Mouse (Mus musculus) E14TG2a.4 (cell line): ENCODE results near the gene Ttll5.

Experiments
- H3K27me3 ChIP-seq: 2 replicates; pipeline ENCODE4 v1.6.1; 2014; ENCODE audit warnings: low read length, control low read depth; ENCODE audit not compliant: insufficient read depth
- H3K36me3 ChIP-seq: 2 replicates; pipeline ENCODE4 v1.6.1; 2014; ENCODE audit warnings: low read length, control low read depth; ENCODE audit not compliant: insufficient read depth
- H3K4me1 ChIP-seq: replicated peaks from 2 replicates; pipeline ENCODE4 v1.6.1; 2014; ENCODE audit warnings: low read depth, low read length, control low read depth
- H3K4me3 ChIP-seq: replicated peaks from 2 replicates; pipeline ENCODE4 v1.5.1; 2014; ENCODE audit warnings: mild to moderate bottlenecking, low read length
- H3K9me3 ChIP-seq: 2 replicates; pipeline ENCODE4 v1.6.1; 2014; ENCODE audit warnings: low read length, control low read depth
- CTCF ChIP-seq: conservative IDR thresholded peaks from 2 replicates; pipeline ENCODE4 v1.5.1; 2014; ENCODE audit warnings: low read length
- NANOG ChIP-seq: IDR thresholded peaks from 2 replicates; pipeline ENCODE4 v1.6.1; 2014; ENCODE audit warnings: borderline replicate concordance, low read length, mixed read lengths
- POU5F1 ChIP-seq: IDR thresholded peaks from 2 replicates; pipeline ENCODE4 v1.6.1; 2014; ENCODE audit warnings: low read length, borderline replicate concordance

The Ttll5 gene

DNA sequence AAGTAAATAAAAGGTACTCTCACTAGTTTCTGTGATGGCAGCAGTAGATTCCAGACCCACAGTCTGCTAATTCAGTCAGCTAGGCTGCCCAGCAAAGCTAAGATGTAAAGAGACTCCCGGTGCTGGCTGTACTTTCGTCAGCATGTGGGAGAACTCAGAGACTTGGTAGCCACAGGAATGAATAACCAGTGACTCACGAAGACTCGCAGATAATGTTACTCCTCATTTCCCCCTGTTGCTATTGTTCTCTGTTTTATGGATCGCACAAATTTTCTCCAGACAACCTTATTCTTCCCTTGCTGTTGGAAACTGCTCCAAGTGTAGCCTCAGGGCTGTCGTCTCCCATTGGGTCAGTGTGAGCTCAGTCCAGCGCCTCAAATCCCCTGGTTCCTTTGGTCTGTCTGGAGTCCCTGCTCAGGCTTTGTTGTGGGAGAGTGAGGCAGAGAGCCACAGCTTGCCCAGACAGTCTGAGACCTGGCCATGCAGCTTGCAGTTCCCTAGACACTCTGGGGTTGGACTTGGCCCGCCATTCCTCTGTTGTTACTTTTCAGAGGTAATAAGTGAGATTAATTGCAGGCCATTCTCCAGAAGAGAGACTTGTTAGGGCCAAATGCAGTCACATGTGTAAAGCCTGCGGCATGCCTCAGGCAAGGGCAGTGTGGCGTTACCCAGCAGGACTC lies 135.5 kb downstream of the Ttll5 start:
- peaks cover 19% of the 10 kb centered on the region for H3K4me1 ChIP-seq
- no peak for TF ChIP-seq CTCF
- TF ChIP-seq POU5F1: no peak
- no peak for TF ChIP-seq NANOG
- no peaks in the 10 kb centered on the region for H3K9me3 ChIP-seq
- H3K4me3 ChIP-seq: 0 out of 2 replicates have a peak overlapping the region, but pooled peaks have one; percentile 10
- H3K27me3 ChIP-seq: no peaks in the 10 kb centered on the region
- H3K36me3 ChIP-seq: peaks cover 14% of the 10 kb centered on the region

DNA sequence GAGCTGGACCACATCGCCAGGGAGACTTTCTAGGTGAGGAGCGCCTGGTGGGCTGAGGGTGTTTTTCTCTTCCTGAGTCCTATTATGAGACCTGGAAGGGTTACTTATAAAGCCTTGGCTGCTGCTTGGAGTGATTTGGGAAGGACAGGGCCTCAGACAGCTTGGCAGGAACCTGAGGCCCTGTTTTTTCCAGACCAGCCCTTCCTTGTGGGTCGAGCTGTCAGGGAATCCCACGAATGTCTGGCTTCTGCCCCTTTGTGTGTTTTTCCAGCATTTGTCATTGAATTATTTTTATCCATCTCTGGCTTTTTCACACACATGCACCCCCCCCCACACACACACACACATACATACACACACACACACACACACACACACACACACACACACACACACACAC lies 136.2 kb downstream of the Ttll5 start:
- Histone ChIP-seq H3K27me3 (no peaks in the 10 kb centered on the region), H3K4me3 (0 out of 2 replicates have a peak overlapping the region, but pooled peaks have one; percentile 10), H3K4me1 (peaks cover 15% of the 10 kb centered on the region), H3K36me3 (peaks cover 14% of the 10 kb centered on the region), H3K9me3 (no peaks in the 10 kb centered on the region)
- TF ChIP-seq NANOG (no peak), CTCF (no peak), POU5F1 (no peak)

DNA sequence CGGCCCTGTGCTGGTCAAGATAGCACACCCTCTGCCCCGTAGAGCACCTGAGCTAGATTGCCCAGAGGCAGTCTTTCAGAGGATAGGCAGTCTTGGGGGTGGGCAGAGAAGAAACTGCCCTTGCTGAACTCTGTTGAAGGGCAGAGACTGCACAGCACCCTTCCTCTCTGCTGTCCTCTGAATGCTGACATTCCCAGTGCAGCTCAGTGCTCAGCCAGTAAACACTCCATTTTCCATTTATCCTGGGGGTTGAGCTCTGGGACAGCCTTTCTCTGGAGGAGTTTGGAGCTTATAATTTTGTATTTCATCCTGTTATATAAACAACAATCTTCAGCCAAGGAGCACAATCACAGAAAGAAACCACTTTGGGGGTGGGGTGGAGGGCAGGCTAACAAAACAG lies 138.7 kb downstream of the Ttll5 start:
- Histone ChIP-seq H3K27me3 (no peaks in the 10 kb centered on the region), H3K36me3 (peaks cover 5% of the 10 kb centered on the region), H3K4me3 (no peak overlapping the region), H3K9me3 (no peaks in the 10 kb centered on the region), H3K4me1 (peaks cover 13% of the 10 kb centered on the region)
- TF ChIP-seq POU5F1 (no peak), CTCF (no peak), NANOG (no peak)

DNA sequence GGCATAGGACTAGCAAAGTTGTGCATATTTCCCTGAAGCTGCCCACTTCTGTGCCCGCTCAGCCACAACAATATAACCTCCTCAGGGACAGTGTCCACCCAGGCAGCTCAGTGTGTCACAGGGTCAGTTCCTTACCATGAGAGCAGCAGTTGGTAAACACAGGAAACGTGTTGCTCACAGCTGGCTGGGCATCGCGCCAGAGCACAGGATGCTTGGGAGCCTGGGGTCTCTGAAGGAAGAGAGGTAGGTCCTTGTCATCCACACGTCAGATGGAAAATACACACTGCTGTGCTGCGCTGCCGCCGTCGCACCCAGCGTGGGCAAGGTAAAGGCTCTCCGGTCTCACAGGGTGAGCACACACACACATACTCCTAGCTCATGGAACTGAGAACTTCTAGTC lies 139.2 kb downstream of the Ttll5 start:
- H3K4me1 ChIP-seq: peaks cover 13% of the 10 kb centered on the region
- peaks cover 5% of the 10 kb centered on the region for H3K36me3 ChIP-seq
- H3K9me3 ChIP-seq: no peaks in the 10 kb centered on the region
- no peak overlapping the region for H3K4me3 ChIP-seq
- TF ChIP-seq CTCF: no peak
- TF ChIP-seq POU5F1: no peak
- TF ChIP-seq NANOG: no peak
- no peaks in the 10 kb centered on the region for H3K27me3 ChIP-seq

DNA sequence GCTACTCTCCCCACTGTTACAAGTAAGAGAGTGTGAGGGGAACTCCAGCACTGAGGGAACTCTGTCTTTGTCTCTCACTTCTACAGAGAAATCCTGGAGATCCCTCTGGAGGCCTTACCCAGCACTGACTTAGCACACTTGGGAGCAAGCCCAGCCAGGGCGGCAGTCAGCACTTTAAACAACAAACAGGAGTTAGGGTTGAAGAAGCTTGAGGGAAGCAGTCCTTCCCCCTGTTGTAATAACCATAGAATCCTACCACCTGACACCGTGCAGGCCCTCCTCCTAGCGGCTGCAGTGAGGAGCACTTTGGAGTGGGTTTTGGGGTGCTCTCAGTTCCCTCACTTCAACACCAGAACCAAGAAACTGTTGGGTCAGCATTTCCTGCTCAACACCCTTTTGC lies 140.0 kb downstream of the Ttll5 start:
- Histone ChIP-seq H3K36me3 (peaks cover 5% of the 10 kb centered on the region), H3K9me3 (no peaks in the 10 kb centered on the region), H3K4me1 (peaks cover 20% of the 10 kb centered on the region), H3K4me3 (no peak overlapping the region), H3K27me3 (no peaks in the 10 kb centered on the region)
- TF ChIP-seq CTCF (no peak), POU5F1 (no peak), NANOG (no peak)

DNA sequence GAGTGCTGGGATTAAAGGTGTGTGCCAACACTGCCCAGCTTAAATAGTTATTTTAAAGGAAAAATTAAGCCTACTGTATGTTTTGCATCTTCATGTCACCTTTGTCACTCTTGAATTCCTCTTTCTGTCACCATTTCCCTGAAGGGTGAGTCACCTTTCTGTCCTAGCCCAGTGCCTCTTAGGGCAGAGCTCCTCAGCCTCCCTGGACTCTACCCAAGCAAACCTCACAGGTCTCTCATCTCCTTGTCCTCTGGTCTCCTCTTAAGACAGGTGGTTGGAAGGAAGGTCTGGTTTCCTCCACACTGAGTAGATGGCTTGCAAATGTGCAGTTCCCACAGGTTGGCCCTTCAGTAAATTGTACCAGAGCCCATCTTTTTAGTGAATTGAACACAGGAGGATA lies 143.4 kb downstream of the Ttll5 start:
- peaks cover 5% of the 10 kb centered on the region for H3K36me3 ChIP-seq
- TF ChIP-seq NANOG (no peak), CTCF (no peak), POU5F1 (no peak)
- no peaks in the 10 kb centered on the region for H3K27me3 ChIP-seq
- H3K9me3 ChIP-seq: no peaks in the 10 kb centered on the region
- H3K4me3 ChIP-seq: no peak overlapping the region
- H3K4me1 ChIP-seq: peaks cover 36% of the 10 kb centered on the region

DNA sequence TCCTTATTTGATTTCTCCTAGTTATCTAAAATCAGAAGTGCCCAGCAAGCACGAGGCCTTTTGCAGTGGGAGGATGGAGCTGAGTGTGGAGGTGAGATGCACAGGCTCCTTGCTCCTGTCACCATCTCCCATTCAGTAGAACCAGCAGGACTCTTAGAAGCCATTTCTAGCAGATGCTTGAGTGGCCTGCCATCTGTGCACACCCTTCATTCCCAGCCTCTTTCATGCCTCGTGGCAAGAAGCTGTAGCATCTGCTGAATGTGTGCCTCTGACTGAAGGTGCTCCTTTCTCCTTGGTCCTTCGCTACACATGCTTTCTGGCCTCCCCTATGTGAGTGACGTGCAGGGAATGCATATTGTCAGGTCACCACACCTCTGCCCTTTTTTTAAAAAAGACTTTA lies 143.9 kb downstream of the Ttll5 start:
- H3K36me3 ChIP-seq: peaks cover 5% of the 10 kb centered on the region
- H3K4me1 ChIP-seq: peaks cover 33% of the 10 kb centered on the region
- no peak overlapping the region for H3K4me3 ChIP-seq
- TF ChIP-seq POU5F1 (no peak), CTCF (no peak), NANOG (no peak)
- no peaks in the 10 kb centered on the region for H3K27me3 ChIP-seq
- no peaks in the 10 kb centered on the region for H3K9me3 ChIP-seq

DNA sequence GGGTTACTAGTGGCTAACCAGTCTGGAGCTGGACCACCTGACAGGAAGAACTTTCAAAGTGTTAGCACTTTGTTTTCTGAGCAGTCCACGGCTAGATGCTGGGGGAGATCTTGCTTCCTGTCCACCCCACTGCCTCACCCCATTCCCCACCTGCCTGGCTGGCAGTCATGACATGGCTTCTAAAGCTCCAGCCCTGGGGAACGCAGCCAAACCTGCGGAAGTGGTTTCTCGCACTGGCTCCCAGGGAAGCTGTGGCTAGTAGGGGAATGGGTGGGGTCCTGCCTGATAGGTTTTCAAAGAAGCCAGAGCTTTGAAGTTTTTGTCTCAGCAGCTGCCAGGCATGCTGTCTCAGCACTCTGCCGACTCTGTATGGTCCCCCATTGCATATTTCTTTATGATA lies 145.1 kb downstream of the Ttll5 start:
- no peaks in the 10 kb centered on the region for H3K9me3 ChIP-seq
- no peak overlapping the region for H3K4me3 ChIP-seq
- TF ChIP-seq CTCF (no peak), POU5F1 (no peak), NANOG (no peak)
- peaks cover 33% of the 10 kb centered on the region for H3K4me1 ChIP-seq
- H3K36me3 ChIP-seq: peaks cover under 1% of the 10 kb centered on the region; the same call in 1 of the 2 replicates
- H3K27me3 ChIP-seq: no peaks in the 10 kb centered on the region

DNA sequence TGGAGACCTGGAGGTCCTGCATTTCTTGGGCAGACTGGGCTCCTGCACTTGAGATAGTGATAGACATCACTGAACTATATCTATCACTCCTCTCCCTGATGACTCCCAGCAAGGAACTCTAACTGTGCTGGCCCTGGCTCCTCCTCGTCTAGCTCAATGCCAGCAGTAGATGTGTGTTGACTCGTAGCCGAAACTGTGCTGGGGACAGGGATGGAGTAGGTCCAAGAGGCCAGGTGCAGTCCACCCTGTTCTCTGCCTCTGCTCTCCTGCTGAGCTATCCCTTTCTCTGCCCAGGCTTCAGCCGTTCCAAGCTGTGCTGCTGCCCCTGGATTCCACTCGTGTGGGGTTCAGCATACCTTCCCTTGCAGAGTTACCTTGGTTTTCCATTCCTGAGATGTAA lies 145.7 kb downstream of the Ttll5 start:
- no peak for TF ChIP-seq POU5F1
- TF ChIP-seq CTCF: no peak
- no peak for TF ChIP-seq NANOG
- Histone ChIP-seq H3K27me3 (no peaks in the 10 kb centered on the region), H3K4me1 (peaks cover 33% of the 10 kb centered on the region), H3K36me3 (no peaks in the 10 kb centered on the region), H3K4me3 (no peak overlapping the region), H3K9me3 (no peaks in the 10 kb centered on the region)
